Mouse (Mus musculus) forebrain, embryonic 10.5 days (tissue): ENCODE results near the gene Adcy6. TPM values are rescaled to one million over a fixed set of nuclear protein-coding genes. Genes with fewer than 3 reads are reported as not detected.
A peak's percentile ranks its signal among the peaks of the same experiment; 100 is the strongest.

Experiments used
- DNase-seq: peaks from one replicate; pipeline ENCODE4 v3.0.0-alpha.2; 2017; ENCODE audit warnings: low spot score; ENCODE audit errors: extremely low spot score
- H3K27ac ChIP-seq: fragments of 300-500 bp; sonication (generic); 2 replicates; pipeline ENCODE4 v1.5.1; 2016; ENCODE audit warnings: mild to moderate bottlenecking
- H3K27me3 ChIP-seq: fragments of 300-500 bp; sonication (generic); 2 replicates; pipeline ENCODE4 v1.6.1; 2016; ENCODE audit warnings: mild to moderate bottlenecking; ENCODE audit not compliant: poor library complexity, severe bottlenecking
- H3K36me3 ChIP-seq: fragments of 300-500 bp; sonication (generic); replicated peaks from 2 replicates; pipeline ENCODE4 v1.6.1; 2016; ENCODE audit warnings: mild to moderate bottlenecking, moderate library complexity
- H3K4me1 ChIP-seq: fragments of 300-500 bp; sonication (generic); 2 replicates; pipeline ENCODE4 v1.6.1; 2016
- H3K4me3 ChIP-seq: fragments of 300-500 bp; sonication (generic); 2 replicates; pipeline ENCODE4 v1.5.1; 2016; ENCODE audit warnings: mild to moderate bottlenecking, moderate library complexity
- H3K9me3 ChIP-seq: fragments of 300-500 bp; sonication (generic); 2 replicates; pipeline ENCODE4 v1.6.1; 2016; ENCODE audit warnings: mild to moderate bottlenecking, moderate library complexity
- WGBS: fragments of 180-500 bp; shearing (Covaris S2); methylation state at CpG from one replicate; pipeline ENCODE4 v1.1.7; 2016; 5-methylcytosine and 5-hydroxymethylcytosine counted together
- polyA plus RNA-seq: library from polyadenylated mRNA; unstranded; fragments of >200 nt; fragmentation: Nextera tagmentation; extraction: Ambion mirVana; gene quantifications from 2 replicates; pipeline ENCODE4 v1.2.1, GENCODE M21; 2016

Adcy6 gene
- polyA plus RNA-seq, 1 experiment from 2014 or later, result 11.9 TPM

- peak; percentile 100 for DNase-seq
- Histone ChIP-seq H3K4me3 (peak overlapping the region; percentile 98), H3K36me3 (peaks cover 38% of the 10 kb centered on the region), H3K9me3 (no peaks in the 10 kb centered on the region), H3K4me1 (peaks cover 38% of the 10 kb centered on the region), H3K27ac (peak overlapping the region; percentile 95), H3K27me3 (no peaks in the 10 kb centered on the region)
- WGBS, result under 1% methylated on average over 88 of the region's 88 CpGs
These were observed 42.4 kb downstream of the Adcy6 start for GRCm38 (mm10) chr15:98567278-98568134.

GRCm38 (mm10) chr15:98566973-98567277 is 43.0 kb downstream of the Adcy6 start:
- under 1% methylated on average over 15 of the region's 15 CpGs for WGBS
- Histone ChIP-seq H3K9me3 (no peaks in the 10 kb centered on the region), H3K36me3 (peaks cover 43% of the 10 kb centered on the region), H3K4me1 (peaks cover 38% of the 10 kb centered on the region), H3K27ac (peak overlapping the region; percentile 95), H3K27me3 (no peaks in the 10 kb centered on the region), H3K4me3 (peak overlapping the region; percentile 98)
- DNase-seq, result no peak

- Histone ChIP-seq H3K9me3 (no peaks in the 10 kb centered on the region), H3K36me3 (peaks cover 96% of the 10 kb centered on the region), H3K4me1 (no peaks in the 10 kb centered on the region), H3K4me3 (no peak overlapping the region), H3K27ac (no peak overlapping the region), H3K27me3 (no peaks in the 10 kb centered on the region)
- WGBS, result 93% methylated on average over 5 of the region's 5 CpGs
- DNase-seq, result no peak
These were observed 52.7 kb downstream of the Adcy6 start for GRCm38 (mm10) chr15:98557186-98557585.

- H3K4me3 ChIP-seq, result no peak overlapping the region
- no peaks in the 10 kb centered on the region for H3K4me1 ChIP-seq
- no peak for DNase-seq
- H3K27me3 ChIP-seq, result no peaks in the 10 kb centered on the region
- H3K27ac ChIP-seq, result no peak overlapping the region
- 94% methylated on average over 4 of the region's 4 CpGs for WGBS
- H3K36me3 ChIP-seq, result peaks cover 98% of the 10 kb centered on the region
- H3K9me3 ChIP-seq, result no peaks in the 10 kb centered on the region
These were observed 54.0 kb downstream of the Adcy6 start for GRCm38 (mm10) chr15:98555881-98556280.

GRCm38 (mm10) chr15:98552758-98553157 is 57.1 kb downstream of the Adcy6 start:
- Histone ChIP-seq H3K4me3 (no peak overlapping the region), H3K27me3 (no peaks in the 10 kb centered on the region), H3K4me1 (peaks cover 4% of the 10 kb centered on the region; the same call in 1 of the 2 replicates), H3K36me3 (peaks cover 98% of the 10 kb centered on the region), H3K27ac (no peak overlapping the region), H3K9me3 (no peaks in the 10 kb centered on the region)
- 97% methylated on average over 2 of the region's 2 CpGs for WGBS
- DNase-seq, result no peak

GRCm38 (mm10) chr15:98546843-98547242 is 63.0 kb downstream of the Adcy6 start:
- Histone ChIP-seq H3K27ac (no peak overlapping the region), H3K27me3 (no peaks in the 10 kb centered on the region), H3K4me1 (peaks cover 4% of the 10 kb centered on the region; the same call in 1 of the 2 replicates), H3K9me3 (no peaks in the 10 kb centered on the region), H3K36me3 (peaks cover 100% of the 10 kb centered on the region), H3K4me3 (no peak overlapping the region)
- no peak for DNase-seq
- 96% methylated on average over 5 of the region's 5 CpGs for WGBS

GRCm38 (mm10) chr15:98545151-98545550 is 64.7 kb downstream of the Adcy6 start:
- no peaks in the 10 kb centered on the region for H3K9me3 ChIP-seq
- no peaks in the 10 kb centered on the region for H3K27me3 ChIP-seq
- H3K27ac ChIP-seq, result no peak overlapping the region
- H3K4me1 ChIP-seq, result peaks cover 2% of the 10 kb centered on the region; the same call in 1 of the 2 replicates
- no peak for DNase-seq
- 97% methylated on average over 3 of the region's 3 CpGs for WGBS
- peaks cover 100% of the 10 kb centered on the region for H3K36me3 ChIP-seq
- H3K4me3 ChIP-seq, result no peak overlapping the region

GRCm38 (mm10) chr15:98543341-98543740 is 66.5 kb downstream of the Adcy6 start:
- no peak for DNase-seq
- WGBS, result 93% methylated on average over 4 of the region's 4 CpGs
- H3K9me3 ChIP-seq, result no peaks in the 10 kb centered on the region
- H3K27me3 ChIP-seq, result no peaks in the 10 kb centered on the region
- H3K4me1 ChIP-seq, result no peaks in the 10 kb centered on the region
- no peak overlapping the region for H3K27ac ChIP-seq
- H3K36me3 ChIP-seq, result peaks cover 96% of the 10 kb centered on the region
- H3K4me3 ChIP-seq, result no peak overlapping the region

GRCm38 (mm10) chr15:98541064-98541463 is 68.8 kb downstream of the Adcy6 start:
- Histone ChIP-seq H3K36me3 (peaks cover 86% of the 10 kb centered on the region), H3K27ac (no peak overlapping the region), H3K4me3 (no peak overlapping the region), H3K27me3 (no peaks in the 10 kb centered on the region), H3K4me1 (no peaks in the 10 kb centered on the region), H3K9me3 (no peaks in the 10 kb centered on the region)
- no peak for DNase-seq
- 94% methylated on average over 6 of the region's 6 CpGs for WGBS

Other genes starting within 250 kb of the Adcy6 start
- not detected in 2 replicates for gene Olfr283, start 229.1 kb downstream of the Adcy6 start, polyA plus RNA-seq
- not detected in 2 replicates for gene Olfr282, start 178.9 kb downstream of the Adcy6 start, polyA plus RNA-seq
- gene Olfr281, start 157.5 kb downstream of the Adcy6 start, polyA plus RNA-seq, result not detected in 2 replicates
- not detected in 2 replicates for gene OR5BS1P, start 140.2 kb downstream of the Adcy6 start, polyA plus RNA-seq
- 0.49 TPM in 1 of 2 replicates, not detected in the other for gene Lalba, start 127.4 kb downstream of the Adcy6 start, polyA plus RNA-seq
- not detected in 2 replicates for gene Olfr279, start 117.7 kb downstream of the Adcy6 start, polyA plus RNA-seq
- 144 and 145 TPM in 2 replicates for gene Kansl2, start 75.8 kb downstream of the Adcy6 start, polyA plus RNA-seq
- 59.8 and 62.0 TPM in 2 replicates for gene Ccnt1, start 39.2 kb downstream of the Adcy6 start, polyA plus RNA-seq
- gene 4930415O20Rik, start 39.1 kb downstream of the Adcy6 start, polyA plus RNA-seq, result 0.29 TPM in 1 of 2 replicates, not detected in the other
- gene Cacnb3, start 20.8 kb upstream of the Adcy6 start, polyA plus RNA-seq, result 19.9 and 21.7 TPM in 2 replicates
- gene Ddx23, start 52.8 kb upstream of the Adcy6 start, polyA plus RNA-seq, result 27.3 and 28.5 TPM in 2 replicates
- 1.8 and 2.2 TPM in 2 replicates for gene Rnd1, start 67.4 kb upstream of the Adcy6 start, polyA plus RNA-seq
- gene Ccdc65, start 98.1 kb upstream of the Adcy6 start, polyA plus RNA-seq, result 0.86 and 0.90 TPM in 2 replicates
- gene Fkbp11, start 118.1 kb upstream of the Adcy6 start, polyA plus RNA-seq, result 16.7 and 17.1 TPM in 2 replicates
- gene Arf3, start 153.1 kb upstream of the Adcy6 start, polyA plus RNA-seq, result 42.1 and 42.5 TPM in 2 replicates
- 0.12 and 0.33 TPM in 2 replicates for gene Wnt10b, start 168.1 kb upstream of the Adcy6 start, polyA plus RNA-seq
- 0.49 and 1.3 TPM in 2 replicates for gene Wnt1, start 179.8 kb upstream of the Adcy6 start, polyA plus RNA-seq
- gene Ddn, start 199.4 kb upstream of the Adcy6 start, polyA plus RNA-seq, result 0.10 TPM in 1 of 2 replicates, not detected in the other
- gene Prkag1, start 221.4 kb upstream of the Adcy6 start, polyA plus RNA-seq, result 90.4 and 93.5 TPM in 2 replicates